Mouse (Mus musculus) heart, embryonic 12.5 days (tissue): ENCODE data around the gene Icosl. TPM values are rescaled to one million over a fixed set of nuclear protein-coding genes. Genes with fewer than 3 reads are reported as not detected.

Experiments used
- ATAC-seq: fragments of 200-750 bp; cut with Nextera tagmentation; 2 replicates; pipeline ENCODE4 v1.8.0; 2017; ENCODE audit warnings: moderate TSS enrichment, moderate library complexity; ENCODE audit not compliant: insufficient number of reproducible peaks, low FRiP score
- H3K27ac ChIP-seq: fragments of 300-500 bp; sonication (generic); 2 replicates; pipeline ENCODE4 v1.5.1; 2016; ENCODE audit warnings: mild to moderate bottlenecking, moderate library complexity; ENCODE audit not compliant: poor library complexity, severe bottlenecking
- H3K27me3 ChIP-seq: fragments of 300-500 bp; sonication (generic); replicated peaks from 2 replicates; pipeline ENCODE4 v1.6.1; 2016; ENCODE audit warnings: mild to moderate bottlenecking, moderate library complexity
- H3K36me3 ChIP-seq: fragments of 300-500 bp; sonication (generic); 2 replicates; pipeline ENCODE4 v1.6.1; 2016; ENCODE audit warnings: mild to moderate bottlenecking, moderate library complexity
- H3K4me1 ChIP-seq: fragments of 300-500 bp; sonication (generic); replicated peaks from 2 replicates; pipeline ENCODE4 v1.6.1; 2016; ENCODE audit warnings: mild to moderate bottlenecking
- H3K4me2 ChIP-seq: fragments of 300-500 bp; sonication (generic); 2 replicates; pipeline ENCODE4 v1.6.1; 2016; ENCODE audit warnings: mild to moderate bottlenecking, moderate library complexity
- H3K4me3 ChIP-seq: fragments of 300-500 bp; sonication (generic); 2 replicates; pipeline ENCODE4 v1.5.1; 2016; ENCODE audit warnings: mild to moderate bottlenecking
- H3K9ac ChIP-seq: fragments of 300-500 bp; sonication (generic); 2 replicates; pipeline ENCODE4 v1.6.1; 2016; ENCODE audit warnings: mild to moderate bottlenecking, moderate library complexity
- H3K9me3 ChIP-seq: fragments of 300-500 bp; sonication (generic); replicated peaks from 2 replicates; pipeline ENCODE4 v1.6.1; 2016; ENCODE audit warnings: mild to moderate bottlenecking, moderate library complexity
- WGBS: fragments of 180-500 bp; shearing (Covaris S2); methylation state at CpG from one replicate; pipeline ENCODE4 v1.1.7; 2016; 5-methylcytosine and 5-hydroxymethylcytosine counted together
- polyA plus RNA-seq: library from polyadenylated mRNA; unstranded; fragments of >200 nt; fragmentation: Nextera tagmentation; extraction: Ambion mirVana; gene quantifications from 2 replicates; pipeline ENCODE4 v1.2.1, GENCODE M21; 2016

Icosl gene
- polyA plus RNA-seq, 1 experiment from 2014 or later, result 1.6 TPM

DNA sequence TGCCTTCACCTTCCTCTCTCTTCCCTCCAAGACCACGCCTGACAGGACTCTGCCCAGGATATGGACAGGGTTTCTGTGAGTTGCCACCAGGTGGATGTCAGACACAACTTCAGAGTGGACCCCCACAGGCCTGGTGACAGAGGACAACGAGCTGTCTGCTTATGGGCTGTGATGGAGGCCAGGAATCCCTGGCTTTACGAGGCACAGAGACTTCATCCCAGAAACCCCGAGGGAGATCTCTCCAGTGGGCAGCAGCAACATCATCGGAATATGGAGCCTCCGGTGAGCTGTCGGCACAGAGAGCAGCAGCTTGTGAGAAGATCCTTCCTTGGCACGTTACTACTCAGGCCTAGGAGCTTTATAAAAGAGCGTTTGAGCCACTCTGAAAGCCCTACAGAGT is 8.8 kb downstream of the Icosl start:
- Histone ChIP-seq H3K9ac (no peak overlapping the region), H3K4me1 (no peaks in the 10 kb centered on the region), H3K36me3 (no peaks in the 10 kb centered on the region), H3K4me3 (no peak overlapping the region), H3K9me3 (no peaks in the 10 kb centered on the region), H3K27me3 (peaks cover 4% of the 10 kb centered on the region), H3K4me2 (no peak overlapping the region), H3K27ac (no peak overlapping the region)
- no peak for ATAC-seq
- 69% methylated on average over 9 of the region's 9 CpGs for WGBS

DNA sequence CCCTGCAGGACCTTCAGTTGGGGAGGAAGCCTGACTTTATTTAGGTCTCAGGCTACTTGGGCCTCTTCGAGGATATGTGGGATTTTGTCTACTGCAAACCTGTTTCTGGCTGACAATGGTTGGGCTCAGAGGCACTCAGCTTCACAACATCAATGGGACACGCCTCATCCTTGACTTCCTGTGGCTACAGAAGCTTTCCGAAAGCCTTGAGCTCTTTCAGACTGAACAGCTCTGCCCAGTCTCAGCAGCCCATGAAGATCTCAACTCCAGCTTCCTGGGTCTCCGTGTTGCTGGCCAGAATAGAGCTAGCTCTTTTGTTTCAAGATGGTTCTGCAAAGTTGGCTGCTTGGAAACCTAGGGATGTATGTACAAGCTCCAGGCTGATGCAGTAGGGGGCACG is 9.2 kb downstream of the Icosl start:
- no peak overlapping the region for H3K4me2 ChIP-seq
- 68% methylated on average over 5 of the region's 5 CpGs for WGBS

DNA sequence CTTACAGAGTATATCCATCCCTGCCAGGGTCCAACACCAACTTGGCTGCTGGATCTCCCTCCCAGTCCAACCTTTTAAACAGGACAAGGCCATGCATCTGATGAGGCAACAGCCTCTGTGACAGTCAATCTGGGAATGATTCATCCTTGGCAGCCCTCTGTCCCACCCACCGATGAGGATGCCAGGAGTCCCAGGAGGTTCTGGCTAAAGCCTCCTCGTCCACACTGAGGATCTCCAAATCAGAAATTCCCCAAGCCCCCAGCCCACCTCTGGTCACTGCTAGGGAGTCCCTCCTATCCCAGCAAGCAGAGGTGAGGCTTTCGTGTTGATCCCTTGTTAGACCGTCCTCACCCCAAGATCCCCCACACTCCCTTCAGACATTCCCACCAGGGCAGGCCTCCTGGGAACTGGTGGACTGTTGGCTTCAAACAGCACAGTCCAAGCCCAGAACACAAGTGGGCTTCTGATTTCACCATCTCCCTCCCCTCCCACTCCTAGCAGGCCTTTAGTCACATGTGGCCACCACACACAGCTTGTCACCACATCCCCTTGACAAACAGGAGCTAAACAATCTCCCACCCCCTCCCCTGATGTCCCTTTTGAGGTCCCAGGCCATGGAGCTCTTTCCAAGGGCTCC is 11.0 kb downstream of the Icosl start:
- H3K27me3 ChIP-seq, result peaks cover 3% of the 10 kb centered on the region; the same call in 1 of the 2 replicates
- H3K9ac ChIP-seq, result no peak overlapping the region
- 78% methylated on average over 4 of the region's 4 CpGs for whole genome bisulfite sequencing
- no peaks in the 10 kb centered on the region for H3K36me3 ChIP-seq
- no peaks in the 10 kb centered on the region for H3K9me3 ChIP-seq
- H3K27ac ChIP-seq, result no peak overlapping the region
- no peak overlapping the region for H3K4me3 ChIP-seq
- H3K4me1 ChIP-seq, result no peaks in the 10 kb centered on the region
- no peak overlapping the region for H3K4me2 ChIP-seq
- ATAC-seq, result no peak

More for the DNA sequence above, 9.2 kb downstream of the Icosl start:
- no peak for ATAC-seq
- Histone ChIP-seq H3K36me3 (no peaks in the 10 kb centered on the region), H3K4me1 (no peaks in the 10 kb centered on the region), H3K9ac (no peak overlapping the region), H3K27me3 (no peaks in the 10 kb centered on the region), H3K9me3 (no peaks in the 10 kb centered on the region), H3K27ac (no peak overlapping the region), H3K4me3 (no peak overlapping the region)

DNA sequence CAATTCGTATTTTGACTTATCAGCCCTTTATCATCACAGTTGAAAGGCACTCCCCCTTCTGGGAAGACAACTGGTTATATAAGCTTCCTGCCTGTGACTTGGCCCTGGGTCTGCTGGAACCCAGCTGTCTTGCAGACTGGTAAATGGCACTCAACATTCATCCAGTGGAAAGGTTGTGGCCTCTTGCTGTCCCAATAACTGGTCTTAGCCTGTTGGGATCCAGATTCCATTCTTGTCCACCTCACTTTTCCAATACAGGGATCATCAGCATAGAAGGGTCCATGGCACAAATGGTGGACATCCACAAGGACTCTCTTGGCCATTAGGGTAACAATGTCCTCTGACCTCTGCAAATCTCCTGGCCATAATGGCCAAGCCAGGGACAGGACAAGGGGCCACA is 15.0 kb downstream of the Icosl start:
- WGBS, result 37% methylated on average over 1 of the region's 1 CpGs
- no peaks in the 10 kb centered on the region for H3K36me3 ChIP-seq
- no peak overlapping the region for H3K27ac ChIP-seq
- H3K9ac ChIP-seq, result no peak overlapping the region
- no peak for ATAC-seq
- no peak overlapping the region for H3K4me2 ChIP-seq
- no peaks in the 10 kb centered on the region for H3K9me3 ChIP-seq
- H3K27me3 ChIP-seq, result peaks cover 9% of the 10 kb centered on the region; the same call in 1 of the 2 replicates
- no peaks in the 10 kb centered on the region for H3K4me1 ChIP-seq
- no peak overlapping the region for H3K4me3 ChIP-seq

DNA sequence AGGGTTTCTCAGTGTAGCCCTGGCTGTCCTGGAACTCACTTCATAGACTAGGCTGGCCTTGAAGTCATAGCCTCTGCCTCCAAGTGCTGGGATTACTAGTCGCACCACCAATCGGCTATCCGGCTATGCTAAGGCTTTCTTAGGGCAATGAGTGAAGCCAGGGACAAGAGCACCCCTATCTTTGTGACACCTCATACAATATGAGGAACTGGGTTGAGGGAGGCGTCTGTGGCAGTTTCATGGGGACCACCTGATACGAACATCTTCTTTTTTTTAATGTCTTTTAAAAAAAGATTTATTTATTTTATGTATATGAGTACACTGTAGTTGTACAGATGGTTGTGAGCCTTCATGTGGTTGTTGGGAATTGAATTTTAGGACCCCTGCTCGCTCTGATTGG is 16.6 kb downstream of the Icosl start:
- WGBS, result 88% methylated on average over 6 of the region's 6 CpGs
- Histone ChIP-seq H3K27me3 (peaks cover 9% of the 10 kb centered on the region; the same call in 1 of the 2 replicates), H3K27ac (no peak overlapping the region), H3K9me3 (no peaks in the 10 kb centered on the region), H3K9ac (no peak overlapping the region), H3K4me1 (peaks cover 6% of the 10 kb centered on the region; the same call in 1 of the 2 replicates), H3K4me3 (no peak overlapping the region), H3K4me2 (no peak overlapping the region), H3K36me3 (no peaks in the 10 kb centered on the region)
- no peak for ATAC-seq

DNA sequence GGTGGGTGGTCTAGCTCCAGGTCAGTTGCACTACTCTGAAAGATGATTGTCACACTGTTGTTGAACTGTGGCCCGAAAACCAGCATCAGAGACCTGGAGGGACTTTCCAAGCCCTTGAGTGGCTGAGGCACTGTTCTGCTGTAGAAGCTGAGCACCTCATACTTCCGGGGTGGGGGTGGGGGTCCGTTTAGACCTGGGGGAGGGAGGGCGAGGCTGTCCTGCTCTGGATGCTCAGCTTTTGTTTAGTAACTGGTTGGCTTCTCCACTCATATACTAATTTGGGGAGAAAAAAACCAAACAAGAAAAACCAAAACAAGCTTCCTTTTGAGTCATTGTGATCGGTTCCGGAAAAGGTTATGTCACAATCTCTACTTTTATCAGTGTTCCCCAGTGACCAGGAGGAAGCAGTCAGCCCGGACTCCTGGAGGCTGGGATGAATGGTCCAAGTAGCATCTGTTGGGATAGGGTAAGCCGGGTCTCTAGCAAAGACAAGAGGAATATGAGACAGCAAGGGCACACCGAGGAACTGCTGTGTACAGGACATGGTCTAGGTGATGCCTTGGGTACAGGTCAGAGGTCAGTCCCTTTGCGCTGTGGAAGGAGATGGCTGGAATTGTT is 17.5 kb downstream of the Icosl start:
- peaks cover 13% of the 10 kb centered on the region; the same call in 1 of the 2 replicates for H3K27me3 ChIP-seq
- H3K4me2 ChIP-seq, result no peak overlapping the region
- no peak overlapping the region for H3K9ac ChIP-seq
- 67% methylated on average over 10 of the region's 10 CpGs for WGBS
- no peak overlapping the region for H3K4me3 ChIP-seq
- no peak for ATAC-seq
- H3K27ac ChIP-seq, result no peak overlapping the region
- H3K4me1 ChIP-seq, result peaks cover 6% of the 10 kb centered on the region; the same call in 1 of the 2 replicates
- H3K9me3 ChIP-seq, result no peaks in the 10 kb centered on the region
- no peaks in the 10 kb centered on the region for H3K36me3 ChIP-seq

DNA sequence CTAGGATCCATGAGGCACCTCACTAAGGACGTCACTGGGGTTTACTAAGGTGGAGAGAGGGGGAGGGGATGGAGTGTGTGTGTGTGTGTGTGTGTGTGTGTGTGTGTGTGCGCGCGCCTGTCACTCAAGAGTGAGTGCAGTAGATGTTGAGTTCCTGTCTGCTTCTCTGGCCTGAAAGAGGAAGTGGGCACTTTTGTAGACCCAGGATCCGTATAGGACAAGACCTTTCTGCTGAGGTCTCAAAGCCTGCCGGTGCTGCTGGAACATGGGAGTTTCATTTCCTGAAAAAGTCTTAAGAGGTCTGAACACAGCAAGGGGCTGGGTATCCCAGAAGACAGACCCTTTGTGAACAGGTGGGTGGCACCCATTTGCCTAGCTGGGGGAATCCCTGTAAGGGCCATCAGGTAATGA is 18.0 kb downstream of the Icosl start:
- ATAC-seq, result no peak
- Histone ChIP-seq H3K4me3 (no peak overlapping the region), H3K4me1 (peaks cover 6% of the 10 kb centered on the region; the same call in 1 of the 2 replicates), H3K27ac (no peak overlapping the region), H3K36me3 (no peaks in the 10 kb centered on the region), H3K9me3 (no peaks in the 10 kb centered on the region), H3K27me3 (peaks cover 13% of the 10 kb centered on the region; the same call in 1 of the 2 replicates), H3K9ac (no peak overlapping the region), H3K4me2 (no peak overlapping the region)
- WGBS, result 70% methylated on average over 6 of the region's 6 CpGs

DNA sequence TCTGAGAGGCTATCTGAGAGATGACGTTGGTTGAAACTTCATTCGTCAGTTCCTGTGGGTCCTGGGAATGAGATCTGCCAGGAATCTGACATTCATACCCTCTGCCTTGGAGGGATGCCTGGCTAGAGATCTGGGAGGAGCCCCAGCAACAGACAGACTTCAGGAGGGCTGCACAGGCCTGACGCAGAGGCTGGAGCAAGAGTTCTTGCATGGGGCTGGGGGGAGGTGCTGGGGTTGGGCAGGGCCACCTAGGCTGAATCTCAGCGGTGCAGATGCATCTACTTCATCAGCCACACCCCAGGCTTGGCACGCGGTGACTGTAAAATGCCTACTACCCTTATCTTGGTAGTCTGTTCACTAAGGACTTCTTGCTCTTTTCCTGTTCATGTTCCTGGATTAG is 21.1 kb downstream of the Icosl start:
- 23% methylated on average over 6 of the region's 6 CpGs for WGBS

DNA sequence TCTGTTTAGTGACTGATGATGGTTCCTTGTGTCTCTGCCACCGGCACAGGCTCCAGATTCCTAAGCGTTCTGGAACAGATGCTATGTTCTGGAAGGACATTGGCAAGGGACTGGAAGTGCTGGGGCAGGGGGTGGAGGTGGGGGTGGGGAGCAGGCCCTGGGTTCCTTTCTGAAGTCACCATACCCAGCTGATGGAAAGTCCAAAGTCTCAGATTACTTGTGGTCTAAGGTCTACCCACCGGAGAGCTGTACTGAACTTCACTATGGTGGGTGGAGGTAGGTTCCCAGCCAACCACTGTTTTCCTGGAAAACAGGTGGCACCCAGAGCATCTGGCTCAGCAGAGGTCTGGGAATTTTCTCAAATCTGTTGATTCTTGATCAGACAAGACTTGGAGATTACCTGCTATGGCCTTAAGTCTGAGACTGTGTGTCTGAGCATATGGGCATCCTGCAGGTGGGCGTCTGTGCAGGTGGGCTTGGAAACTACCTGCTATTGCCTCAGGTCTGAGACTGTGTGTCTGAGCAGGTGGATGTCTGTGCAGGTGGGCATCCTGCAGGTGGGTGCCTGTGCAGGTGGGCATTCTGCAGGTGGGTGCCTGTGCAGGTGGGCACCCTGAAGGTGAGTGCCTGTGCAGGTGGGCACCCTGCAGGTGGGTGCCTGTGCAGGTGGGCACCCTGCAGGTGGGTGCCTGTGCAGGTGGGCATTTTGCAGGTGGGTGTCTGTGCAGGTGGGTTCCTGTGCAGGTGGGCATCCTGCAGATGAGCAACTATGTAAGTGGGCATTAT is 21.8 kb downstream of the Icosl start:
- ATAC-seq, result no peak
- WGBS, result 66% methylated on average over 4 of the region's 4 CpGs

More for the DNA sequence above, 21.1 kb downstream of the Icosl start:
- H3K27me3 ChIP-seq, result 0 out of 2 replicates have a peak, but pooled peaks cover 10% of the 10 kb centered on the region
- peaks cover 6% of the 10 kb centered on the region; the same call in 1 of the 2 replicates for H3K4me1 ChIP-seq
- no peak for ATAC-seq
- H3K4me2 ChIP-seq, result no peak overlapping the region
- no peak overlapping the region for H3K4me3 ChIP-seq
- no peak overlapping the region for H3K27ac ChIP-seq
- no peak overlapping the region for H3K9ac ChIP-seq
- no peaks in the 10 kb centered on the region for H3K9me3 ChIP-seq
- H3K36me3 ChIP-seq, result no peaks in the 10 kb centered on the region

DNA sequence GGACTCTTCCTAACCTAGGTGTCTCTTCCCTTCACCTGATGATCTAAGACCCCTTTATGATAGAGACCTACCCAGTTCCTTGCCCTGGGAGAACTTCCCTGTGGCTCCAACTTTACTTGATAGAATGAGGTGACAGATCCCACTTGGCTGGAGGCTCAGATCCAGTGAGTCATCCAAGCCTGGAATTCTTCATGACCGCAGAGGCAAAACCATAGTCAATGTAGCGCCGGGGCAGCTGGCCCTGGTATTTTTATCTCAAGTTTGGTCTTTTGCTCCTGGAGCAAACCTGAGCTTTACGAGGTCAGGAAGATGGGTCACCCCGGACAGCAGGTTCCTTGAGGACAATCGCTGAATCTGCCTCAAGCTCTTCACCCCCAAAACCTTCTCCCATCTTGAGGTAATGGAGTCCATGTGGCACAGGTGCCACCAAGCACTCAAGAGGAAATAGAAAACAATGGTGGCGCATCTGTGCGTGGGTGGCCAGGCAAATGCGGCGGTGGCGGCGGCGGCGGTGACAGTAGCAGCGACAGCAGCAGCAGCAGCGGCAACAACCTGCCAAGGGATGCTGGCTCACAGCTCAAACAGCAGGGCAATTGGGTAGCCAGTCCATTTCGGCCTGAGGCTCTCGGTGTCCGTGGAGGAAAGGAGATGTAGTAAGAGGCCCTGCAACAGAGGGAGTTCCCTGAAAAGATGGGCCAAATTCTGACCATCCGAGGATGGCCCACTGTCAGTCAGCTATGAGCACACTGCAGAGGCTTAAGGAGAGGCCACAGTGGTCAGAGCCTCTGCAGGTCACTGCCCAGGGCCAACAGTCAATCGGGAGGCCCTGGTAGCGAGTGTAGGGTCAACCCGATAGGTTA is 23.0 kb downstream of the Icosl start:
- 0 out of 2 replicates have a peak, but pooled peaks cover 10% of the 10 kb centered on the region for H3K27me3 ChIP-seq
- H3K27ac ChIP-seq, result no peak overlapping the region
- no peaks in the 10 kb centered on the region for H3K36me3 ChIP-seq
- no peak overlapping the region for H3K9ac ChIP-seq
- no peak for ATAC-seq
- H3K4me3 ChIP-seq, result no peak overlapping the region
- no peaks in the 10 kb centered on the region for H3K9me3 ChIP-seq
- H3K4me2 ChIP-seq, result no peak overlapping the region
- peaks cover 6% of the 10 kb centered on the region; the same call in 1 of the 2 replicates for H3K4me1 ChIP-seq
- 80% methylated on average over 23 of the region's 23 CpGs for WGBS

More for the DNA sequence above, 21.8 kb downstream of the Icosl start:
- 0 out of 2 replicates have a peak, but pooled peaks cover 10% of the 10 kb centered on the region for H3K27me3 ChIP-seq
- H3K9me3 ChIP-seq, result no peaks in the 10 kb centered on the region
- peaks cover 6% of the 10 kb centered on the region; the same call in 1 of the 2 replicates for H3K4me1 ChIP-seq
- no peak overlapping the region for H3K4me3 ChIP-seq
- H3K27ac ChIP-seq, result no peak overlapping the region
- H3K9ac ChIP-seq, result no peak overlapping the region
- no peaks in the 10 kb centered on the region for H3K36me3 ChIP-seq
- no peak overlapping the region for H3K4me2 ChIP-seq
